Mouse (Mus musculus) neutrophil, adult 5-6 weeks (primary cell): ENCODE measurements around the gene Gm49373. TPM values are rescaled to one million over a fixed set of nuclear protein-coding genes. Genes with fewer than 3 reads are reported as not detected.

ENCODE experiments used
- total RNA-seq: library from RNA; stranded (forward); fragments of 200-1000 nt; gene quantifications from 2 replicates; pipeline ENCODE4 v1.2.3, GENCODE M21; 2017

The Gm49373 gene
- total RNA-seq, 1 experiment from 2014 or later = 0.23 TPM

Other genes with a start within 250 kb of the Gm49373 start
- 21.3 and 23.1 TPM in 2 replicates for gene A230050P20Rik, start 204.5 kb downstream of the Gm49373 start, total RNA-seq
- 0.25 and 0.70 TPM in 2 replicates for gene Angptl6, start 193.4 kb downstream of the Gm49373 start, total RNA-seq
- 42.1 and 48.9 TPM in 2 replicates for gene Ppan, start 184.9 kb downstream of the Gm49373 start, total RNA-seq
- 91.0 and 92.9 TPM in 2 replicates for gene Eif3g, start 174.5 kb downstream of the Gm49373 start, total RNA-seq
- 58.3 and 60.4 TPM in 2 replicates for gene Dnmt1, start 113.2 kb downstream of the Gm49373 start, total RNA-seq
- gene S1pr2, start 96.3 kb downstream of the Gm49373 start, total RNA-seq = 0.98 and 1.3 TPM in 2 replicates
- 26.6 and 30.0 TPM in 2 replicates for gene Mrpl4, start 70.4 kb downstream of the Gm49373 start, total RNA-seq
- gene Icam1, start 57.1 kb downstream of the Gm49373 start, total RNA-seq = 34.6 and 36.9 TPM in 2 replicates
- gene Icam4, start 43.7 kb downstream of the Gm49373 start, total RNA-seq = not detected in 2 replicates
- 0.12 TPM in 1 of 2 replicates, not detected in the other for gene Icam5, start 41.0 kb downstream of the Gm49373 start, total RNA-seq
- gene Zglp1, start 6.0 kb downstream of the Gm49373 start, total RNA-seq = not detected in 2 replicates
- gene Fdx1l, start 518 bp upstream of the Gm49373 start, total RNA-seq = 11.1 and 15.7 TPM in 2 replicates
- 4.7 TPM in 2 replicates for gene Gm38431, start 18.9 kb upstream of the Gm49373 start, total RNA-seq
- gene Raver1, start 18.9 kb upstream of the Gm49373 start, total RNA-seq = 15.0 and 15.4 TPM in 2 replicates
- gene Tyk2, start 58.1 kb upstream of the Gm49373 start, total RNA-seq = 30.4 and 32.4 TPM in 2 replicates
- gene Cdc37, start 76.9 kb upstream of the Gm49373 start, total RNA-seq = 117 and 133 TPM in 2 replicates
- gene Pde4a, start 92.6 kb upstream of the Gm49373 start, total RNA-seq = 1.5 and 2.6 TPM in 2 replicates
- gene Keap1, start 166.3 kb upstream of the Gm49373 start, total RNA-seq = 25.0 and 29.5 TPM in 2 replicates
- 4.7 and 5.9 TPM in 2 replicates for gene S1pr5, start 175.3 kb upstream of the Gm49373 start, total RNA-seq
- gene Atg4d, start 192.2 kb upstream of the Gm49373 start, total RNA-seq = 18.3 and 31.7 TPM in 2 replicates
- 175 and 178 TPM in 2 replicates for gene Kri1, start 214.9 kb upstream of the Gm49373 start, total RNA-seq
- gene Cdkn2d, start 218.3 kb upstream of the Gm49373 start, total RNA-seq = 74.5 and 93.6 TPM in 2 replicates
- gene Ap1m2, start 239.2 kb upstream of the Gm49373 start, total RNA-seq = 7.6 and 13.6 TPM in 2 replicates
- 269 and 279 TPM in 2 replicates for gene Slc44a2, start 247.6 kb upstream of the Gm49373 start, total RNA-seq